Mouse (Mus musculus) MEL (cell line): Measurements from ENCODE around the gene Tfdp2. TPM values are rescaled to one million over a fixed set of nuclear protein-coding genes. Genes with fewer than 3 reads are reported as not detected.

Source experiments
- DNase-seq: peaks from one replicate; pipeline ENCODE4 v3.0.0; 2011; ENCODE audit warnings: low read depth, low spot score
- H3K27ac ChIP-seq: 2 replicates; pipeline ENCODE4 v1.5.1; 2012; ENCODE audit warnings: low read depth, mild to moderate bottlenecking, control low read depth, low read length, moderate library complexity; ENCODE audit not compliant: control insufficient read depth
- H3K27me3 ChIP-seq, 2 experiments: fragments of 150-350 bp in 1 of 2; sonication (generic) in 1 of 2; 2 replicates each; pipeline ENCODE4 v1.6.1; 2012; ENCODE audit warnings: low read length in 2 of 2, mild to moderate bottlenecking in 2 of 2, improper control_type of control experiment in 1 of 2, moderate library complexity in 1 of 2; ENCODE audit not compliant: insufficient read depth in 2 of 2, control insufficient read depth in 1 of 2
- H3K36me3 ChIP-seq, 2 experiments: 2 replicates each; pipeline ENCODE4 v1.6.1; 2012 to 2014; ENCODE audit warnings: low read length in 2 of 2, improper control_type of control experiment in 1 of 2, inconsistent platforms in 1 of 2, mild to moderate bottlenecking in 1 of 2; ENCODE audit not compliant: insufficient read depth in 2 of 2, control insufficient read depth in 1 of 2
- H3K4me1 ChIP-seq, 2 experiments: fragments of 150-350 bp in 1 of 2; sonication (generic) in 1 of 2; 2 replicates each; pipeline ENCODE4 v1.6.1; 2012; ENCODE audit warnings: low read length in 2 of 2, improper control_type of control experiment in 1 of 2, mild to moderate bottlenecking in 1 of 2; ENCODE audit not compliant: insufficient read depth in 2 of 2, control insufficient read depth in 1 of 2
- H3K4me3 ChIP-seq, 2 experiments: fragments of 150-350 bp in 1 of 2; sonication (generic) in 1 of 2; 2 replicates each; pipeline ENCODE4 v1.5.1; 2012; ENCODE audit warnings: low read depth in 2 of 2, low read length in 2 of 2, mild to moderate bottlenecking in 2 of 2, moderate library complexity in 2 of 2, control low read depth in 1 of 2, improper control_type of control experiment in 1 of 2; ENCODE audit not compliant: control insufficient read depth in 1 of 2, insufficient read depth in 1 of 2
- H3K79me2 ChIP-seq: 2 replicates; pipeline ENCODE4 v1.6.1; 2012; ENCODE audit warnings: mild to moderate bottlenecking, low read length, moderate library complexity; ENCODE audit not compliant: control insufficient read depth, poor library complexity, insufficient read depth
- H3K9ac ChIP-seq: 2 replicates; pipeline ENCODE4 v1.6.1; 2012; ENCODE audit warnings: low read depth, mild to moderate bottlenecking, control low read depth, low read length, moderate library complexity; ENCODE audit not compliant: control insufficient read depth, poor library complexity, severe bottlenecking
- H3K9me3 ChIP-seq: fragments of 150-350 bp; sonication (generic); replicated peaks from 2 replicates; pipeline ENCODE4 v1.6.1; 2012; ENCODE audit warnings: mild to moderate bottlenecking, low read length, improper control_type of control experiment, moderate library complexity; ENCODE audit not compliant: insufficient read depth
- CTCF ChIP-seq, 3 experiments: IDR thresholded peaks in 2 of 3; conservative IDR thresholded peaks in 1 of 3; 2 replicates each; pipeline ENCODE4 v1.5.1; 2011 to 2012; ENCODE audit warnings: low read length in 3 of 3, low read depth in 2 of 3, mild to moderate bottlenecking in 2 of 3, improper control_type of control experiment in 1 of 3, inconsistent platforms in 1 of 3, mixed read lengths in 1 of 3, moderate library complexity in 1 of 3; ENCODE audit not compliant: control insufficient read depth in 1 of 3, insufficient read depth in 1 of 3, poor library complexity in 1 of 3, severe bottlenecking in 1 of 3
- E2F4 ChIP-seq: IDR thresholded peaks from 2 replicates; pipeline ENCODE4 v1.6.1; 2011; ENCODE audit warnings: low read depth, low read length, improper control_type of control experiment, borderline replicate concordance
- ELF1 ChIP-seq: IDR thresholded peaks from 2 replicates; pipeline ENCODE4 v1.6.1; 2014; ENCODE audit warnings: low read depth, mild to moderate bottlenecking, inconsistent platforms, low read length, improper control_type of control experiment, moderate library complexity
- EP300 ChIP-seq, 2 experiments: IDR thresholded peaks; 2 replicates each; pipeline ENCODE4 v1.6.1; 2011; ENCODE audit warnings: improper control_type of control experiment in 2 of 2, low read length in 2 of 2, low read depth in 1 of 2, mild to moderate bottlenecking in 1 of 2
- GATA1 ChIP-seq: IDR thresholded peaks from 2 replicates; pipeline ENCODE4 v1.6.1; 2011; ENCODE audit warnings: low read depth, low read length, improper control_type of control experiment
- KAT2A ChIP-seq: conservative IDR thresholded peaks from 2 replicates; pipeline ENCODE4 v1.6.1; 2012; ENCODE audit warnings: low read depth, low read length, improper control_type of control experiment, inconsistent platforms
- MAX ChIP-seq: IDR thresholded peaks from 2 replicates; pipeline ENCODE4 v1.6.1; 2011; ENCODE audit warnings: low read length, improper control_type of control experiment
- MYB ChIP-seq: IDR thresholded peaks from 2 replicates; pipeline ENCODE4 v1.6.1; 2011; ENCODE audit warnings: mild to moderate bottlenecking, low read depth, low read length, improper control_type of control experiment
- NRF1 ChIP-seq: IDR thresholded peaks from 2 replicates; pipeline ENCODE4 v1.6.1; 2014; ENCODE audit warnings: low read depth, mild to moderate bottlenecking, inconsistent platforms, low read length, improper control_type of control experiment, moderate library complexity; ENCODE audit not compliant: poor library complexity, insufficient read depth, severe bottlenecking
- POLR2AphosphoS2 ChIP-seq: IDR thresholded peaks from 2 replicates; pipeline ENCODE4 v1.6.1; 2011; ENCODE audit warnings: low read length, improper control_type of control experiment
- RCOR1 ChIP-seq: IDR thresholded peaks from 2 replicates; pipeline ENCODE4 v1.6.1; 2012; ENCODE audit warnings: low read depth, mild to moderate bottlenecking, inconsistent platforms, low read length, improper control_type of control experiment
- SIN3A ChIP-seq: IDR thresholded peaks from 2 replicates; pipeline ENCODE4 v1.6.1; 2012; ENCODE audit warnings: low read length, improper control_type of control experiment, inconsistent platforms
- TAL1 ChIP-seq: IDR thresholded peaks from 2 replicates; pipeline ENCODE4 v1.6.1; 2012; ENCODE audit warnings: mild to moderate bottlenecking, inconsistent platforms, low read length, moderate library complexity, mixed read lengths
- TBP ChIP-seq: IDR thresholded peaks from 2 replicates; pipeline ENCODE4 v1.8.0; 2011; ENCODE audit warnings: low read depth, low read length, improper control_type of control experiment
- TCF12 ChIP-seq: IDR thresholded peaks from 2 replicates; pipeline ENCODE4 v1.6.1; 2014; ENCODE audit warnings: low read depth, mild to moderate bottlenecking, inconsistent platforms, low read length, improper control_type of control experiment, moderate library complexity
- USF1 ChIP-seq: IDR thresholded peaks from 2 replicates; pipeline ENCODE4 v1.6.1; 2014; ENCODE audit warnings: low read depth, mild to moderate bottlenecking, inconsistent platforms, low read length, improper control_type of control experiment, moderate library complexity
- ZKSCAN1 ChIP-seq: IDR thresholded peaks from 2 replicates; pipeline ENCODE4 v1.6.1; 2012; ENCODE audit warnings: low read depth, mild to moderate bottlenecking, inconsistent platforms, low read length, improper control_type of control experiment, moderate library complexity
- ZMIZ1 ChIP-seq: IDR thresholded peaks from 2 replicates; pipeline ENCODE4 v1.6.1; 2012; ENCODE audit warnings: low read depth, mild to moderate bottlenecking, inconsistent platforms, low read length, improper control_type of control experiment, moderate library complexity
- polyA plus RNA-seq, 2 experiments: library from polyadenylated mRNA; stranded (reverse) in 1 of 2; unstranded in 1 of 2; fragments of >175 nt in 1 of 2; fragments of >200 nt in 1 of 2; gene quantifications; 2 replicates each; pipeline versions ENCODE4 v1.2.1 to v1.2.4; 2012; ENCODE audit warnings: low replicate concordance in 2 of 2, low read depth in 1 of 2; ENCODE audit not compliant: insufficient read length in 2 of 2, insufficient read depth in 1 of 2, missing spikeins in 1 of 2
- total RNA-seq: library from RNA; depleted of rRNA; stranded (reverse); fragments of 300-350 nt; gene quantifications from 2 replicates; pipeline ENCODE4 v1.2.3, GENCODE M21; 2012

Gene Tfdp2
- total and polyA plus RNA-seq, 3 experiments: 7.7 to 15.4 TPM; not detected in 1

- Histone ChIP-seq H3K27me3 (no peaks in the 10 kb centered on the region), H3K36me3 (peaks cover 0 to 10% of the 10 kb centered on the region in 2 experiments; a peak in 2 of 4 replicates), H3K79me2 (no peaks in the 10 kb centered on the region), H3K4me3 (no peak overlapping the region), H3K27ac (no peak overlapping the region), H3K9me3 (no peaks in the 10 kb centered on the region), H3K9ac (no peak overlapping the region), H3K4me1 (peaks cover 0 to 6% of the 10 kb centered on the region in 2 experiments; a peak in 2 of 4 replicates)
- TF ChIP-seq KAT2A (no peak), CTCF (IDR thresholded peaks at IDR 0.05 in 2 of 3, conservative IDR thresholded peaks at IDR 0.05 in 1 of 3; ENCODE audit: control insufficient read depth in 1 of 3, insufficient read depth in 1 of 3, low read depth in 2 of 3, low read length in 3 of 3, poor library complexity in 1 of 3, severe bottlenecking in 1 of 3) (peak in 2 of 3 experiments; percentile 21 to 26; a peak in 2 of 6 replicates), RCOR1 (no peak)
- no peak for DNase-seq
These were observed 65.9 kb downstream of the Tfdp2 start for GRCm38 (mm10) chr9:96261980-96262379.

- no peaks in the 10 kb centered on the region for H3K79me2 ChIP-seq
- H3K27ac ChIP-seq: no peak overlapping the region
- H3K4me3 ChIP-seq: no peak overlapping the region
- TF ChIP-seq TAL1 (peak; percentile 87), ZKSCAN1 (no peak), EP300 (IDR thresholded peaks at IDR 0.05; ENCODE audit: low read depth in 1 of 2, low read length in 2 of 2) (peak; percentile 83), MAX (no peak), E2F4 (no peak), TBP (no peak), TCF12 (peak; percentile 85), SIN3A (no peak), NRF1 (no peak), GATA1 (peak; percentile 82), ZMIZ1 (no peak), MYB (no peak), RCOR1 (peak; percentile 91; the same call in 1 of the 2 replicates), ELF1 (no peak), USF1 (no peak), POLR2AphosphoS2 (no peak)
- H3K4me1 ChIP-seq: peaks cover 4% of the 10 kb centered on the region in 2 experiments
- no peaks in the 10 kb centered on the region for H3K9me3 ChIP-seq
- H3K27me3 ChIP-seq: no peaks in the 10 kb centered on the region
- peak; percentile 70 for DNase-seq
- H3K9ac ChIP-seq: no peak overlapping the region
- H3K36me3 ChIP-seq: peaks cover 0 to 11% of the 10 kb centered on the region in 2 experiments; a peak in 2 of 4 replicates
These were observed 70.9 kb downstream of the Tfdp2 start for GRCm38 (mm10) chr9:96266793-96267558.
